Mouse (Mus musculus) liver, adult 2 months (tissue): ENCODE results near the gene Dlgap1.

Experiments
- CTCF ChIP-seq: fragments of 200-500 bp; IDR thresholded peaks from 2 replicates; pipeline ENCODE4 v1.5.1; 2011; ENCODE audit warnings: low read depth, low read length, control low read depth
- POLR2A ChIP-seq: fragments of 200-500 bp; IDR thresholded peaks from 2 replicates; pipeline ENCODE4 v1.6.1; 2011; ENCODE audit warnings: low read length, control low read depth; ENCODE audit not compliant: insufficient read depth; ENCODE audit errors: extremely low read depth

GRCm38 (mm10) chr17:70462771-70463491 lies 494.1 kb downstream of the Dlgap1 start:
- TF ChIP-seq CTCF: no peak
- no peak for TF ChIP-seq POLR2A
